Mouse (Mus musculus) embryo, embryonic 9.5 days (tissue): ENCODE data around the gene Gm12258.
A peak's percentile ranks its signal among the peaks of the same experiment; 100 is the strongest.

Experiments
- DNase-seq: peaks from one replicate; pipeline ENCODE4 v3.0.0-alpha.2; 2017; ENCODE audit errors: extremely low spot score

Gene Gm12258

DNA sequence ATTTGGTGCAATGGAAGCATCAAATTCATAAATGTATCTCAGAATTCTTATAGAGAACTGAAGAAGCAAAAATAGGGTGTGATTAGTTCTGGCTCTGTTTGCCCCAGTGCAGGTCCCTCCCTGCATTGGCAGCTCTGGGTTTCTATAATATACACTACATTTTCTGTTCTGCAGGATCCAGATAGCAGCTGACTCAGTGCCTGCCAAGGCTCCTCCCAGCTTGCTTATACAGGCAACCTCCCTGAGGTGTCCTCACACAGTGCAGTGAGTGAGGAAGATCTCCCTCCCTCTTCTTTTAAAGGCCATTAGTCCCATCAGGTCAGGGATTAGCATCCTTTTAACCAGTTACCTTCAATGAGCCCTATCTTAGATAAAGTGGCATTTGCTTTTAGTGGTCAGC is 54.1 kb downstream of the Gm12258 start:
- DNase-seq, result no peak

DNA sequence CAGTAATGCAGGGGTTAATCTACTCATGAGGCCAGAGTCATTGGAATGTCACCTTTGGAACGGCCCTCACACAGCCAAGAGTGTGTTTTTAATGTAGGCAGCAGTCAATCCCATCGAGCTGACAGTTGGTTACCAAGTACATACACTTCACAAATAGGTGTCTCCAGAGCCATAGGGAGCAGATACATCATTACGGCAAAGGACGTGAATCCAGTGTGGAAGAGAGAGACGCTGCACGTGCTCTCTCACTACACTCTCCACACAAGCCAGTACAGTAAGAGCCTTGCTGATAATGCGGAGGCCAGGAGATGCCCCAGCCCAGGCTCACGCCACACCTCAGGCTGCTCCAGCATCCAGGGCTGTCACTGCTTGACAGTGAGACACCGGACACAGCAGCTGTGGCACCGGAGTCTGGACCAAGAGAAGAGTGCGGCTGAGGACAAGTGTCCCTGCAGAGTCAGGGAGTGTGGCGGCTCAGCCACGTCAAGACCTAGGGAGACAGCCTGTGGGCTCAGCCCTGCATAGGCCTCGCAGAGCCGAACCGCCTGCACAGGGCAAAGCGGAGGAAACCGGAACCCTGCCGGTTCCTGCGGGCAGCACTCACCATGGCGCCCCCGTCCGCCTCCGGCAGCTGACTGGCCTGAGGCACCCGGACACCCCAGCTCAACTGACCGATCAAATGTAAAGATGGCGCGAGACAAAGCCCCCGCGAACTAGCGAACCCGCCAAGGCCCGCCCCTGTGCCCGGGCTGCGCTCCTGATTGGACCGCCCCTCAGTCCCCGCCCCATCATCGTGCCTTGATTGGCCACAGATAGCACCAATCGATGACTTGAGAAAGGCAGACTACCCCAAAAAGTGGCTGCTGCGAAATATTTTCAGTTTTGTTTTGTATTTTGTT is 56.8 kb downstream of the Gm12258 start, which contains the start of gene Zfp39:
Gene Zfp39, minus strand, starts transcription at position 715 of the 899 bp plus-strand sequence.
- DNase-seq, result peak; percentile 96

DNA sequence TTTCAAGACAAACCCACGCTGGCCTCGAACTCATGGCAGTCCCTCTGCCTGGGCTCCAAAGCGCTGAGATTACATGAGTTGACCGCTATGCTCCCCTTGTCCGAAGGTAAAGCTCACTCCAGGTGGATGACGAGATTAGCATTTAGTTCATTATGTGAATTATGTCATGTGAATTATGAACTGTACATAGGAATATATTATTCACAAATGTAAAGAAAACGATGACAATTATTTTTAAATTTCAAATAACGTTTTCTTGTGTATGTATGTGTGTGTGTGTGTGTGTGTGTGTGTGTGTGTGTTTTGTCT is 57.4 kb downstream of the Gm12258 start:
- no peak for DNase-seq

DNA sequence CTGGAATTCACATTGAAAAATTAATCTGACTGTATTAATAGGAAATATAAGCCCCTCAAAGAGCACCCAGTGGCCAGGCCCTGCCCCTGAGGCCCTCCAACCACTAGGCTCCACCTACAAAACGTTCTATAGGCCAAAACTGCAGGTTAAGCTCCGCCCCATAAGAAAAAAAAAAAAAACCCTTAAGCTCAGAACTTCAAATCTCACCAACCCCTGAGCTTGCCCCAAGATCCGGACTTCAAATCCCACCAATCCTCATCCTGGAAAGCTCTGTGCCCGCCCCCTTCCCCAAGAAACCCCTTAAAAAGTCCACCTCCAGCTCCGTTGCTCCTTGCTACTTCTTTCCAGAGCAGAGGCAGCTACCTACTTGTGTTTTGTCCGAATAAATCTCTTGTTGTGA is 57.9 kb downstream of the Gm12258 start:
- peak; percentile 19 for DNase-seq
